Mouse (Mus musculus): ENCODE data around the gene Shkbp1. TPM values are rescaled to one million over a fixed set of nuclear protein-coding genes. Genes with fewer than 3 reads are reported as not detected.

The Shkbp1 gene
- polyA plus RNA-seq, 1 experiment from 2014 or later = 26.5 TPM

DNA sequence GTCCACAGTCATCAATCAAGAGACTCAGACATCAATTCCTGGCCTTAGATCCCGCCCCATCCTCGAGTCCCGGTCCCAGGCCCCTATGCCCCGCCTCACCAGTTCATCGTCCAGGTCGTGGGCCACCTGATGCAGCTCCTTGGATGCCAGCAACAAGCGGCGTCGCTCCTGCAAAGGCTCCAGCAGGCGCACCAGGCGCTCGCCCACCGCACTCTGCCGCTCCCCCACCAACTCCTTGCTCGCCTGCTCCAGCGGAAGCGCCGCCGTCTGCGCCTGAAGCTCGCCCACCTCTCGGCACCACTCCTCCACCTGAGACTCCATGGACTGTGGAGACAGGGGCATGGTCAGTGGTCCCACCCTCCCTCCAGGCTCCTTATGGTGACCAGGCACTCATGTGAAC lies 19.5 kb upstream of the Shkbp1 start:
- no peak for DNase-seq (ENCODE audit: low spot score)
- Histone ChIP-seq H3K4me2 (ENCODE audit: low read depth, low read length) (peak overlapping the region; percentile 34), H3K27ac (replicated peaks; ENCODE audit: low read depth, low read length) (no peak overlapping the region), H3K4me1 (ENCODE audit: control insufficient read depth, insufficient read depth, low read length) (peaks cover 5% of the 10 kb centered on the region; the same call in 1 of the 2 replicates), H3K27me3 (replicated peaks; ENCODE audit: control insufficient read depth, insufficient read depth, low read length) (peaks cover 73% of the 10 kb centered on the region), H3K4me3 (ENCODE audit: low read depth, low read length) (peak overlapping the region; percentile 18; the same call in 1 of the 2 replicates), H3K9me3 (ENCODE audit: control insufficient read depth, low read length) (peaks cover 5% of the 10 kb centered on the region; the same call in 1 of the 2 replicates), H3K36me3 (ENCODE audit: control insufficient read depth, insufficient read depth, low read length) (no peaks in the 10 kb centered on the region), H3K9ac (ENCODE audit: low read depth, low read length) (no peak overlapping the region; the same call in 1 of the 2 replicates)
- WGBS = 0% methylated on average over 5 of the region's 22 CpGs
- no peak for ATAC-seq (ENCODE audit: low read depth)

- H3K27me3 ChIP-seq (replicated peaks; ENCODE audit: control insufficient read depth, insufficient read depth, low read length) = peaks cover 96% of the 10 kb centered on the region
- WGBS = 6% methylated on average over 33 of the region's 44 CpGs
- peaks cover 11% of the 10 kb centered on the region; the same call in 1 of the 2 replicates for H3K9me3 ChIP-seq (ENCODE audit: control insufficient read depth, low read length)
- H3K27ac ChIP-seq (replicated peaks; ENCODE audit: low read depth, low read length) = peak overlapping the region; percentile 49; the same call in 1 of the 2 replicates
- DNase-seq (ENCODE audit: low spot score) (peak; percentile 77), ATAC-seq (ENCODE audit: low read depth) (peak; percentile 58; the same call in 1 of the 2 replicates)
- H3K4me2 ChIP-seq (ENCODE audit: low read depth, low read length) = peak overlapping the region; percentile 37
- no peaks in the 10 kb centered on the region for H3K36me3 ChIP-seq (ENCODE audit: control insufficient read depth, insufficient read depth, low read length)
- 0 out of 2 replicates have a peak overlapping the region, but pooled peaks have one; percentile 47 for H3K9ac ChIP-seq (ENCODE audit: low read depth, low read length)
- 0 out of 2 replicates have a peak, but pooled peaks cover 6% of the 10 kb centered on the region for H3K4me1 ChIP-seq (ENCODE audit: control insufficient read depth, insufficient read depth, low read length)
- H3K4me3 ChIP-seq (ENCODE audit: low read depth, low read length) = peak overlapping the region; percentile 21
These were observed 16.1 kb upstream of the Shkbp1 start for GRCm38 (mm10) chr7:27371715-27372462.

DNA sequence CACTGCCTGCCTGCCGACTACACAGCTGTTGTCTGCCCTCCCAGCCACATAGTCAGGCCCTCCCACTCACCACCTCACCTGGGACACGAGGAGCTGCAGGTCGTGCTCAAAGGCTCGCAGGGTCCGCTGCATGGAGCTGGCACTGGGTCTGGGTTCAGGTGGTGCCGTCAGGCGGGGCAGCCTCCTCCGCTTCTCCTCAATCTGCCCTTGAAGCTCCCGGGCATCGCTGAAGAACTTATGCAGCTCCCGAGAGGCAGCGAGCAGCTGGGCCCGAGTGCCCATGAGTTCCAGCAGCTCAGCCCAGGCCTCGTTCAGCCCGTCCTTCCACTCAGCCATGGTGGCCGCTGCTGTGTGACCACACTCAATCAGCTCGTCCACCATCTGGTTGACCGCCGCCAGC lies 13.3 kb upstream of the Shkbp1 start:
- H3K4me3 ChIP-seq (ENCODE audit: low read depth, low read length) = no peak overlapping the region
- no peak overlapping the region for H3K27ac ChIP-seq (replicated peaks; ENCODE audit: low read depth, low read length)
- H3K27me3 ChIP-seq (replicated peaks; ENCODE audit: control insufficient read depth, insufficient read depth, low read length) = peaks cover 98% of the 10 kb centered on the region
- no peak overlapping the region for H3K4me2 ChIP-seq (ENCODE audit: low read depth, low read length)
- no peak for DNase-seq (ENCODE audit: low spot score)
- peaks cover 6% of the 10 kb centered on the region; the same call in 1 of the 2 replicates for H3K9me3 ChIP-seq (ENCODE audit: control insufficient read depth, low read length)
- H3K4me1 ChIP-seq (ENCODE audit: control insufficient read depth, insufficient read depth, low read length) = 0 out of 2 replicates have a peak, but pooled peaks cover 6% of the 10 kb centered on the region
- WGBS = 83% methylated on average over 19 of the region's 19 CpGs
- H3K9ac ChIP-seq (ENCODE audit: low read depth, low read length) = no peak overlapping the region
- H3K36me3 ChIP-seq (ENCODE audit: control insufficient read depth, insufficient read depth, low read length) = no peaks in the 10 kb centered on the region
- ATAC-seq (ENCODE audit: low read depth) = no peak

DNA sequence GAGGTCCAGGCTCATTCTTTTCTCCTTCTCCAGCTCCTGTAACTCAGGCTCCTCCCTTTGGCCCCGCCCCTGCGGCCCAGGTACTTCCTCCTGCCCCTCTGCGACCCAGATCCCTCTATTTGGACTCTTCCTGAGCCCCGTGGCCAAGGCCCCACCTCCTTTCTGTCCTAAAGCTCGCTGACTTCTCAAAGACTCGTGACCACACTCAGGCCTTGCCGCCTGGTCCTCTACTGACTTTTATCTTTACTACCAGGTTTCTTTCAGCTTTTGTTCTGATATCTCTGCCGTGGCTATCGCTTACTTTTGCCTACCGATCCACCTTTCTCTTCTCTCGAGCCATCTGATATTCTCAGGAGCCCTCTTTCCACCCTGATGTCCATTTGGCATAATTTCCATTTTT lies 12.2 kb upstream of the Shkbp1 start:
- 17% methylated on average over 11 of the region's 11 CpGs for WGBS
- Histone ChIP-seq H3K36me3 (ENCODE audit: control insufficient read depth, insufficient read depth, low read length) (no peaks in the 10 kb centered on the region), H3K27me3 (replicated peaks; ENCODE audit: control insufficient read depth, insufficient read depth, low read length) (peaks cover 100% of the 10 kb centered on the region), H3K4me1 (ENCODE audit: control insufficient read depth, insufficient read depth, low read length) (0 out of 2 replicates have a peak, but pooled peaks cover 6% of the 10 kb centered on the region), H3K4me3 (ENCODE audit: low read depth, low read length) (peak overlapping the region; percentile 13; the same call in 1 of the 2 replicates), H3K9ac (ENCODE audit: low read depth, low read length) (no peak overlapping the region), H3K9me3 (ENCODE audit: control insufficient read depth, low read length) (peaks cover 6% of the 10 kb centered on the region; the same call in 1 of the 2 replicates), H3K27ac (replicated peaks; ENCODE audit: low read depth, low read length) (no peak overlapping the region), H3K4me2 (ENCODE audit: low read depth, low read length) (peak overlapping the region; percentile 33)
- ATAC-seq (ENCODE audit: low read depth) = no peak
- no peak for DNase-seq (ENCODE audit: low spot score)

DNA sequence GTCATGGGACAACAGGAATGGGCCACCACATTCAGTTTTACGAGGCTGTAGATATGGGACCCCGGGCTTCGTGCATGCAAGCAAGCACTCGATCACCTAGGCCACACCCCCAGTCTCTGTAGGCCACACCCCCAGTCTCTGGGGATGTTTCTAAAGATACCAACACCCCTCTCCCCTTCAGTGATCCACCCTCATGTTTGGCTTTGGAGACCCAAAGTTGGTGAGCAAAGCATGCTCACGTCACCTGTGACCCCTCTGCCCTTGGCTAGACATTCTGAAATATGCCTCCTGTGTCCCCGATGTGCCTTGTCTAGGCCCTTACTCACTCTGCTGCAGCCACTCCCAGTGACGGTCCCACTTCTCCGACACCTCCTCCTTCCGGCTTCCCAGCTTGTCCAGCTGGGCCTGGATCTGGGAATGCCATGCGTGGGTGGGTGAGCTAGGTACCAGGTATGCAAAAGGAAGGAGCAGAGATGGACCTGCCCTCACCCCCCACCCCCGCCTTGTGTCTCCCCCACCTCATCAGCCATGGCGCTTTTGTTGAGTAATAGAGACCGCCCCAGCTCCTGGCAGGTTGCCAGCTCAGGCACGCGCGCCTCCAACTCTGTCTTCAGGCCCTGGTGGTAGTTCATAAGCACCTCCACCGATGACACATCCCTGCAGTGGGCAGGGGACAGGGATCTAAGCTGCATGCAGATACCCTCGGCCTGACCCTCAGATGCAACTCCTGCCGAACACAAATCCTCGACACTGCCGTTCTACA lies 10.4 kb upstream of the Shkbp1 start:
- no peak overlapping the region for H3K4me2 ChIP-seq (ENCODE audit: low read depth, low read length)
- 43% methylated on average over 20 of the region's 21 CpGs for WGBS
- peaks cover 6% of the 10 kb centered on the region; the same call in 1 of the 2 replicates for H3K9me3 ChIP-seq (ENCODE audit: control insufficient read depth, low read length)
- H3K4me3 ChIP-seq (ENCODE audit: low read depth, low read length) = no peak overlapping the region
- 0 out of 2 replicates have a peak, but pooled peaks cover 6% of the 10 kb centered on the region for H3K4me1 ChIP-seq (ENCODE audit: control insufficient read depth, insufficient read depth, low read length)
- H3K27me3 ChIP-seq (replicated peaks; ENCODE audit: control insufficient read depth, insufficient read depth, low read length) = peaks cover 90% of the 10 kb centered on the region
- H3K9ac ChIP-seq (ENCODE audit: low read depth, low read length) = no peak overlapping the region
- H3K36me3 ChIP-seq (ENCODE audit: control insufficient read depth, insufficient read depth, low read length) = no peaks in the 10 kb centered on the region
- no peak for ATAC-seq (ENCODE audit: low read depth)
- H3K27ac ChIP-seq (replicated peaks; ENCODE audit: low read depth, low read length) = no peak overlapping the region
- no peak for DNase-seq (ENCODE audit: low spot score)

DNA sequence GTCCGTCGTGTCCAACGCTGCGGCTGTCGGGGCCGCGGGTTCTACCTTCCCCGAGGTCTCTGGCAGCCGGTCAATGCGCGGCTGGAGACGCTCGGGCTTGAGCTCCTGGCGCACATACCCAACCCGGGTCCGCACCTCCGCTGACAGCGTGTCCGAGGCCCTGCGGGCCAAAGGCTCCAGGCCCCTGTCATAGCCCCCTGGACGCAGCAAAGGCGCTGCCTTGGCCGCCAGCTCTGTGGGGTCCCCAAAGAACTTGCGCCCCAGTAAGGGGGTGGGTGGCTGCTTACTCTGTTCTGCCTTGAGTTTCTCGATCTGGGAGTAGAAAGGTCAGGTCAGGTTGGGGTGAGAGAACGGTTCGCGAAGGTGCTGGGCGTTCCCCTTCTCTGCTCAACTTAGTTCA lies 8.6 kb upstream of the Shkbp1 start:
- WGBS = 11% methylated on average over 8 of the region's 29 CpGs
- peak overlapping the region; percentile 8; the same call in 1 of the 2 replicates for H3K4me2 ChIP-seq (ENCODE audit: low read depth, low read length)
- ATAC-seq (ENCODE audit: low read depth) (no peak), DNase-seq (ENCODE audit: low spot score) (no peak)
- H3K36me3 ChIP-seq (ENCODE audit: control insufficient read depth, insufficient read depth, low read length) = no peaks in the 10 kb centered on the region
- no peak overlapping the region for H3K9ac ChIP-seq (ENCODE audit: low read depth, low read length)
- 0 out of 2 replicates have a peak, but pooled peaks cover 6% of the 10 kb centered on the region for H3K4me1 ChIP-seq (ENCODE audit: control insufficient read depth, insufficient read depth, low read length)
- H3K27me3 ChIP-seq (replicated peaks; ENCODE audit: control insufficient read depth, insufficient read depth, low read length) = peaks cover 71% of the 10 kb centered on the region
- H3K9me3 ChIP-seq (ENCODE audit: control insufficient read depth, low read length) = no peaks in the 10 kb centered on the region
- no peak overlapping the region for H3K27ac ChIP-seq (replicated peaks; ENCODE audit: low read depth, low read length)
- H3K4me3 ChIP-seq (ENCODE audit: low read depth, low read length) = no peak overlapping the region

- under 1% methylated on average over 40 of the region's 52 CpGs for WGBS
- Histone ChIP-seq H3K27ac (replicated peaks; ENCODE audit: low read depth, low read length) (no peak overlapping the region), H3K9ac (ENCODE audit: low read depth, low read length) (peak overlapping the region; percentile 67), H3K36me3 (ENCODE audit: control insufficient read depth, insufficient read depth, low read length) (no peaks in the 10 kb centered on the region), H3K4me3 (ENCODE audit: low read depth, low read length) (peak overlapping the region; percentile 55), H3K4me2 (ENCODE audit: low read depth, low read length) (peak overlapping the region; percentile 72), H3K9me3 (ENCODE audit: control insufficient read depth, low read length) (no peaks in the 10 kb centered on the region), H3K27me3 (replicated peaks; ENCODE audit: control insufficient read depth, insufficient read depth, low read length) (peaks cover 54% of the 10 kb centered on the region), H3K4me1 (ENCODE audit: control insufficient read depth, insufficient read depth, low read length) (peaks cover 5% of the 10 kb centered on the region)
- ATAC-seq (ENCODE audit: low read depth) = peak; percentile 96
- DNase-seq (ENCODE audit: low spot score) = peak; percentile 100
These were observed 5.6 kb upstream of the Shkbp1 start for GRCm38 (mm10) chr7:27361283-27361946.

DNA sequence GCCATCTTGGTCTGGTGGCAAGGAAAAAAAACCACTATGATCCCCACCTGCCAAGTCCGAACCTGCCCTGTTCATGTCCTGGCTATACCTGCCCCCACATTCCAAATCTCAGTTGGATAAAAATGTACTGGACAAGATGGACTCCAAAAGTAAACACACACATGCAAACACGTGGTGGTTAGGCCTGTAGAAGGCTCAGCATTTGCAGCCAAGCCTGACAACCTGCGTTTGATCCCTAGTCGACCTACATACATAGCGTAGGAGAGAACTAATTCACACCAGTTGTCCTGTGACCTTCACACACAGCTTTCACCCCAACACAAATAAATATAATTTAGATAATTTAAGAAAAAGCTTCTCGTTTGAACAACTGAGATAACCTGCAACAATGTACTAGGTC lies 4.9 kb upstream of the Shkbp1 start:
- Histone ChIP-seq H3K4me1 (ENCODE audit: control insufficient read depth, insufficient read depth, low read length) (peaks cover 9% of the 10 kb centered on the region), H3K36me3 (ENCODE audit: control insufficient read depth, insufficient read depth, low read length) (no peaks in the 10 kb centered on the region), H3K4me3 (ENCODE audit: low read depth, low read length) (no peak overlapping the region), H3K9ac (ENCODE audit: low read depth, low read length) (no peak overlapping the region), H3K27ac (replicated peaks; ENCODE audit: low read depth, low read length) (no peak overlapping the region), H3K9me3 (ENCODE audit: control insufficient read depth, low read length) (no peaks in the 10 kb centered on the region), H3K4me2 (ENCODE audit: low read depth, low read length) (peak overlapping the region; percentile 72), H3K27me3 (replicated peaks; ENCODE audit: control insufficient read depth, insufficient read depth, low read length) (peaks cover 49% of the 10 kb centered on the region)
- ATAC-seq (ENCODE audit: low read depth) = no peak
- WGBS = 50% methylated on average over 6 of the region's 6 CpGs
- DNase-seq (ENCODE audit: low spot score) = no peak

Measured in embryonic facial prominence, embryonic 14.5 days (tissue).